Mouse (Mus musculus) myocyte (in vitro differentiated cells): ENCODE data around the gene Ifi47. TPM values are rescaled to one million over a fixed set of nuclear protein-coding genes. Genes with fewer than 3 reads are reported as not detected.
A peak's percentile ranks its signal among the peaks of the same experiment; 100 is the strongest.

Source experiments
- H3K27me3 ChIP-seq: one replicate; pipeline ENCODE4 v1.6.1; 2011; ENCODE audit not compliant: control insufficient read depth, insufficient read depth, insufficient read length
- H3K36me3 ChIP-seq: one replicate; pipeline ENCODE4 v1.6.1; 2011; ENCODE audit not compliant: control insufficient read depth, insufficient read depth
- H3K4me2 ChIP-seq: one replicate; pipeline ENCODE4 v1.6.1; 2011; ENCODE audit warnings: low read depth, control low read depth
- H3K4me3 ChIP-seq: one replicate; pipeline ENCODE4 v1.5.1; 2011; ENCODE audit warnings: mild to moderate bottlenecking, control low read depth, moderate library complexity
- H3K79me2 ChIP-seq: one replicate; pipeline ENCODE4 v1.6.1; 2011; ENCODE audit not compliant: control insufficient read depth, insufficient read depth
- H3ac ChIP-seq: one replicate; pipeline ENCODE4 v1.6.1; 2011; ENCODE audit not compliant: control insufficient read depth, insufficient read length
- CEBPB ChIP-seq: IDR thresholded peaks from 2 replicates; pipeline ENCODE4 v1.6.1; 2011; ENCODE audit warnings: mild to moderate bottlenecking, moderate library complexity; ENCODE audit not compliant: poor library complexity, insufficient read depth, severe bottlenecking
- E2F4 ChIP-seq: IDR thresholded peaks from one replicate; pipeline ENCODE4 v1.6.1; 2011; ENCODE audit warnings: mild to moderate bottlenecking, control low read depth, moderate library complexity; ENCODE audit not compliant: insufficient read depth
- MAX ChIP-seq: IDR thresholded peaks from one replicate; pipeline ENCODE4 v1.6.1; 2011; ENCODE audit warnings: low read depth, mild to moderate bottlenecking, control low read depth
- MYOD1 ChIP-seq, 3 experiments: IDR thresholded peaks; one replicate each; pipeline ENCODE4 v1.6.1; 2011; ENCODE audit warnings: control low read depth in 2 of 3, low read depth in 2 of 3, mild to moderate bottlenecking in 2 of 3, moderate library complexity in 1 of 3; ENCODE audit not compliant: insufficient read length in 2 of 3, control insufficient read depth in 1 of 3
- MYOG ChIP-seq, 3 experiments: IDR thresholded peaks; one replicate each; pipeline ENCODE4 v1.6.1; 2011; ENCODE audit warnings: control low read depth in 2 of 3, low read depth in 2 of 3, mild to moderate bottlenecking in 2 of 3; ENCODE audit not compliant: insufficient read length in 2 of 3, control insufficient read depth in 1 of 3, insufficient read depth in 1 of 3
- POLR2A ChIP-seq: IDR thresholded peaks from one replicate; pipeline ENCODE4 v1.6.1; 2011; ENCODE audit warnings: low read depth, mild to moderate bottlenecking, control low read depth, moderate library complexity; ENCODE audit not compliant: insufficient read length
- POLR2AphosphoS2 ChIP-seq: IDR thresholded peaks from one replicate; pipeline ENCODE4 v1.6.1; 2011; ENCODE audit warnings: low read depth, control low read depth; ENCODE audit not compliant: insufficient read length
- REST ChIP-seq: IDR thresholded peaks from one replicate; pipeline ENCODE4 v1.6.1; 2011; ENCODE audit warnings: mild to moderate bottlenecking, control low read depth, moderate library complexity; ENCODE audit not compliant: insufficient read depth, insufficient read length
- SRF ChIP-seq: IDR thresholded peaks from one replicate; pipeline ENCODE4 v1.6.1; 2011; ENCODE audit warnings: low read depth; ENCODE audit not compliant: control insufficient read depth, insufficient read length
- TCF12 ChIP-seq: IDR thresholded peaks from one replicate; pipeline ENCODE4 v1.6.1; 2011; ENCODE audit warnings: mild to moderate bottlenecking, control low read depth; ENCODE audit not compliant: poor library complexity, insufficient read depth, severe bottlenecking
- TCF3 ChIP-seq: IDR thresholded peaks from one replicate; pipeline ENCODE4 v1.6.1; 2011; ENCODE audit warnings: low read depth, control low read depth; ENCODE audit not compliant: insufficient read length
- USF1 ChIP-seq: IDR thresholded peaks from one replicate; pipeline ENCODE4 v1.6.1; 2011; ENCODE audit warnings: low read depth, mild to moderate bottlenecking, control low read depth, moderate library complexity
- polyA plus RNA-seq: library from polyadenylated mRNA; unstranded; fragments of >200 nt; fragmentation: generic; extraction: Trizol; gene quantifications from one replicate; pipeline ENCODE4 v1.2.1, GENCODE M21; 2012; ENCODE audit warnings: missing spikeins

The Ifi47 gene
- polyA plus RNA-seq, 1 experiment = 1.00 TPM

- Histone ChIP-seq H3K79me2 (no peaks in the 10 kb centered on the region), H3ac (no peak overlapping the region), H3K36me3 (no peaks in the 10 kb centered on the region), H3K4me3 (no peak overlapping the region), H3K27me3 (no peaks in the 10 kb centered on the region), H3K4me2 (peak overlapping the region; percentile 20)
- TF ChIP-seq USF1 (no peak), MAX (no peak), TCF3 (no peak), E2F4 (no peak), TCF12 (no peak), SRF (no peak), CEBPB (no peak), POLR2AphosphoS2 (no peak), POLR2A (no peak), MYOG (IDR thresholded peaks at IDR 0.05; ENCODE audit: control insufficient read depth in 1 of 3, insufficient read depth in 1 of 3, insufficient read length in 2 of 3, low read depth in 2 of 3) (no peak), MYOD1 (IDR thresholded peaks at IDR 0.05; ENCODE audit: control insufficient read depth in 1 of 3, insufficient read length in 2 of 3, low read depth in 2 of 3) (no peak), REST (no peak)
Measured at GRCm38 (mm10) chr11:49092053-49092586, 15.7 kb downstream of the Ifi47 start.

GRCm38 (mm10) chr11:49092786-49093185, 16.4 kb downstream of the Ifi47 start:
- Histone ChIP-seq H3K27me3 (no peaks in the 10 kb centered on the region), H3K79me2 (no peaks in the 10 kb centered on the region), H3K36me3 (no peaks in the 10 kb centered on the region), H3ac (no peak overlapping the region), H3K4me3 (no peak overlapping the region), H3K4me2 (no peak overlapping the region)
- TF ChIP-seq SRF (no peak), MAX (no peak), CEBPB (no peak), POLR2AphosphoS2 (no peak), REST (no peak), E2F4 (no peak), MYOD1 (IDR thresholded peaks at IDR 0.05; ENCODE audit: control insufficient read depth in 1 of 3, insufficient read length in 2 of 3, low read depth in 2 of 3) (no peak), POLR2A (no peak), MYOG (IDR thresholded peaks at IDR 0.05; ENCODE audit: control insufficient read depth in 1 of 3, insufficient read depth in 1 of 3, insufficient read length in 2 of 3, low read depth in 2 of 3) (no peak), TCF3 (no peak), USF1 (no peak), TCF12 (no peak)

GRCm38 (mm10) chr11:49093861-49094660, 17.7 kb downstream of the Ifi47 start:
- Histone ChIP-seq H3K27me3 (no peaks in the 10 kb centered on the region), H3K4me3 (no peak overlapping the region)

DNA sequence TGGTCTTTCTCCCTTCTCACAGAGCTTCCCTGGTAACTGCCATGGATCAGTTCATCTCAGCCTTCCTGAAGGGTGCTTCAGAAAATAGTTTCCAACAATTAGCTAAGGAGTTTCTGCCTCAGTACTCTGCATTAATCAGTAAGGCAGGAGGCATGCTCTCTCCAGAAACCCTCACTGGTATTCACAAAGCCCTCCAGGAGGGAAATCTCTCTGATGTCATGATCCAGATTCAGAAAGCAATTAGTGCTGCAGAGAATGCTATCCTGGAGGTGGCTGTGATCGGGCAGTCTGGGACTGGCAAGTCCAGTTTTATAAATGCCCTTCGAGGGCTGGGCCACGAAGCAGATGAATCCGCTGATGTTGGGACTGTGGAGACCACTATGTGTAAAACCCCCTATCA, 19.0 kb downstream of the Ifi47 start:
- TF ChIP-seq TCF3 (no peak), SRF (no peak), MAX (no peak), POLR2AphosphoS2 (no peak), CEBPB (no peak), MYOD1 (IDR thresholded peaks at IDR 0.05; ENCODE audit: control insufficient read depth in 1 of 3, insufficient read length in 2 of 3, low read depth in 2 of 3) (no peak), USF1 (no peak), MYOG (IDR thresholded peaks at IDR 0.05; ENCODE audit: control insufficient read depth in 1 of 3, insufficient read depth in 1 of 3, insufficient read length in 2 of 3, low read depth in 2 of 3) (no peak), REST (no peak), POLR2A (no peak), TCF12 (no peak), E2F4 (no peak)

More at GRCm38 (mm10) chr11:49093861-49094660, 17.7 kb downstream of the Ifi47 start:
- no peaks in the 10 kb centered on the region for H3K79me2 ChIP-seq
- TF ChIP-seq POLR2A (no peak), MYOG (IDR thresholded peaks at IDR 0.05; ENCODE audit: control insufficient read depth in 1 of 3, insufficient read depth in 1 of 3, insufficient read length in 2 of 3, low read depth in 2 of 3) (no peak), USF1 (no peak), CEBPB (no peak), E2F4 (no peak), POLR2AphosphoS2 (no peak), TCF12 (no peak), REST (no peak), SRF (no peak), MYOD1 (IDR thresholded peaks at IDR 0.05; ENCODE audit: control insufficient read depth in 1 of 3, insufficient read length in 2 of 3, low read depth in 2 of 3) (no peak), MAX (no peak), TCF3 (no peak)
- H3K4me2 ChIP-seq = no peak overlapping the region
- no peaks in the 10 kb centered on the region for H3K36me3 ChIP-seq
- H3ac ChIP-seq = no peak overlapping the region

More for the DNA sequence above, 19.0 kb downstream of the Ifi47 start:
- no peak overlapping the region for H3K4me3 ChIP-seq
- no peak overlapping the region for H3ac ChIP-seq
- H3K79me2 ChIP-seq = no peaks in the 10 kb centered on the region
- H3K36me3 ChIP-seq = no peaks in the 10 kb centered on the region
- H3K4me2 ChIP-seq = no peak overlapping the region
- no peaks in the 10 kb centered on the region for H3K27me3 ChIP-seq
